Mouse (Mus musculus): Measurements from ENCODE around the gene Arid1b. TPM values are rescaled to one million over a fixed set of nuclear protein-coding genes. Genes with fewer than 3 reads are reported as not detected.

Arid1b gene
- polyA plus RNA-seq, 2 experiments = 14.7 to 20.5 TPM

- no peak for TF ChIP-seq POLR2A (IDR thresholded peaks at IDR 0.05; ENCODE audit: borderline replicate concordance, extremely low read depth, insufficient read depth, insufficient read length)
- H3K4me3 ChIP-seq (replicated peaks; ENCODE audit: low read length) = no peak overlapping the region
- whole genome bisulfite sequencing = 87% methylated on average over 12 of the region's 12 CpGs
- H3K9ac ChIP-seq (ENCODE audit: low read depth, low read length, severe bottlenecking) = no peak overlapping the region
- no peak overlapping the region for H3K4me2 ChIP-seq (replicated peaks; ENCODE audit: low read depth, low read length, severe bottlenecking)
- peaks cover 63% of the 10 kb centered on the region for H3K36me3 ChIP-seq (ENCODE audit: control insufficient read depth, insufficient read depth, low read length)
- H3K27me3 ChIP-seq (ENCODE audit: control insufficient read depth, insufficient read depth, low read length) = no peaks in the 10 kb centered on the region
- DNase-seq (ENCODE audit: low spot score) (no peak), ATAC-seq (ENCODE audit: low FRiP score, low read depth) (no peak)
- no peaks in the 10 kb centered on the region for H3K9me3 ChIP-seq (ENCODE audit: control insufficient read depth, low read length)
- H3K4me1 ChIP-seq (ENCODE audit: control insufficient read depth, insufficient read depth, low read length) = peaks cover 29% of the 10 kb centered on the region
- no peak overlapping the region for H3K27ac ChIP-seq (replicated peaks; ENCODE audit: low read depth, low read length)
Measured at GRCm38 (mm10) chr17:5327480-5328180, 333.5 kb downstream of the Arid1b start.

- H3K27me3 ChIP-seq (ENCODE audit: control insufficient read depth, insufficient read depth, low read length) = no peaks in the 10 kb centered on the region
- no peak overlapping the region for H3K27ac ChIP-seq (replicated peaks; ENCODE audit: low read depth, low read length)
- 82% methylated on average over 4 of the region's 4 CpGs for whole genome bisulfite sequencing
- no peaks in the 10 kb centered on the region for H3K9me3 ChIP-seq (ENCODE audit: control insufficient read depth, low read length)
- TF ChIP-seq POLR2A (IDR thresholded peaks at IDR 0.05; ENCODE audit: borderline replicate concordance, extremely low read depth, insufficient read depth, insufficient read length) = no peak
- no peak overlapping the region for H3K4me2 ChIP-seq (replicated peaks; ENCODE audit: low read depth, low read length, severe bottlenecking)
- no peak overlapping the region for H3K4me3 ChIP-seq (replicated peaks; ENCODE audit: low read length)
- H3K9ac ChIP-seq (ENCODE audit: low read depth, low read length, severe bottlenecking) = no peak overlapping the region
- H3K36me3 ChIP-seq (ENCODE audit: control insufficient read depth, insufficient read depth, low read length) = peaks cover 67% of the 10 kb centered on the region
- no peak for ATAC-seq (ENCODE audit: low FRiP score, low read depth)
- DNase-seq (ENCODE audit: low spot score) = no peak
- H3K4me1 ChIP-seq (ENCODE audit: control insufficient read depth, insufficient read depth, low read length) = peaks cover 14% of the 10 kb centered on the region
Measured at GRCm38 (mm10) chr17:5329478-5329877, 335.3 kb downstream of the Arid1b start.

GRCm38 (mm10) chr17:5330063-5330462 is 335.9 kb downstream of the Arid1b start:
- Histone ChIP-seq H3K9me3 (ENCODE audit: control insufficient read depth, low read length) (no peaks in the 10 kb centered on the region), H3K27ac (replicated peaks; ENCODE audit: low read depth, low read length) (no peak overlapping the region), H3K36me3 (ENCODE audit: control insufficient read depth, insufficient read depth, low read length) (peaks cover 72% of the 10 kb centered on the region), H3K4me1 (ENCODE audit: control insufficient read depth, insufficient read depth, low read length) (peaks cover 11% of the 10 kb centered on the region; the same call in 1 of the 2 replicates), H3K27me3 (ENCODE audit: control insufficient read depth, insufficient read depth, low read length) (no peaks in the 10 kb centered on the region), H3K4me3 (replicated peaks; ENCODE audit: low read length) (no peak overlapping the region), H3K4me2 (replicated peaks; ENCODE audit: low read depth, low read length, severe bottlenecking) (no peak overlapping the region), H3K9ac (ENCODE audit: low read depth, low read length, severe bottlenecking) (no peak overlapping the region)
- WGBS = 91% methylated on average over 6 of the region's 6 CpGs
- TF ChIP-seq POLR2A (IDR thresholded peaks at IDR 0.05; ENCODE audit: borderline replicate concordance, extremely low read depth, insufficient read depth, insufficient read length) = no peak
- ATAC-seq (ENCODE audit: low FRiP score, low read depth) (no peak), DNase-seq (ENCODE audit: low spot score) (no peak)

GRCm38 (mm10) chr17:5330644-5331043 is 336.5 kb downstream of the Arid1b start:
- H3K36me3 ChIP-seq (ENCODE audit: control insufficient read depth, insufficient read depth, low read length) = peaks cover 75% of the 10 kb centered on the region
- 88% methylated on average over 7 of the region's 7 CpGs for WGBS
- no peak overlapping the region for H3K4me2 ChIP-seq (replicated peaks; ENCODE audit: low read depth, low read length, severe bottlenecking)
- H3K9ac ChIP-seq (ENCODE audit: low read depth, low read length, severe bottlenecking) = no peak overlapping the region
- H3K4me3 ChIP-seq (replicated peaks; ENCODE audit: low read length) = no peak overlapping the region
- TF ChIP-seq POLR2A (IDR thresholded peaks at IDR 0.05; ENCODE audit: borderline replicate concordance, extremely low read depth, insufficient read depth, insufficient read length) = no peak
- H3K4me1 ChIP-seq (ENCODE audit: control insufficient read depth, insufficient read depth, low read length) = peaks cover 9% of the 10 kb centered on the region; the same call in 1 of the 2 replicates
- H3K27ac ChIP-seq (replicated peaks; ENCODE audit: low read depth, low read length) = no peak overlapping the region
- no peaks in the 10 kb centered on the region for H3K9me3 ChIP-seq (ENCODE audit: control insufficient read depth, low read length)
- no peak for ATAC-seq (ENCODE audit: low FRiP score, low read depth)
- no peak for DNase-seq (ENCODE audit: low spot score)
- H3K27me3 ChIP-seq (ENCODE audit: control insufficient read depth, insufficient read depth, low read length) = no peaks in the 10 kb centered on the region

- H3K4me2 ChIP-seq (replicated peaks; ENCODE audit: low read depth, low read length, severe bottlenecking) = no peak overlapping the region
- WGBS = 71% methylated on average over 1 of the region's 1 CpGs
- H3K9ac ChIP-seq (ENCODE audit: low read depth, low read length, severe bottlenecking) = no peak overlapping the region
- H3K27me3 ChIP-seq (ENCODE audit: control insufficient read depth, insufficient read depth, low read length) = no peaks in the 10 kb centered on the region
- H3K4me3 ChIP-seq (replicated peaks; ENCODE audit: low read length) = no peak overlapping the region
- TF ChIP-seq POLR2A (IDR thresholded peaks at IDR 0.05; ENCODE audit: borderline replicate concordance, extremely low read depth, insufficient read depth, insufficient read length) = no peak
- no peak for DNase-seq (ENCODE audit: low spot score)
- ATAC-seq (ENCODE audit: low FRiP score, low read depth) = no peak
- peaks cover 79% of the 10 kb centered on the region for H3K36me3 ChIP-seq (ENCODE audit: control insufficient read depth, insufficient read depth, low read length)
- peaks cover 6% of the 10 kb centered on the region; the same call in 1 of the 2 replicates for H3K4me1 ChIP-seq (ENCODE audit: control insufficient read depth, insufficient read depth, low read length)
- H3K9me3 ChIP-seq (ENCODE audit: control insufficient read depth, low read length) = no peaks in the 10 kb centered on the region
- H3K27ac ChIP-seq (replicated peaks; ENCODE audit: low read depth, low read length) = no peak overlapping the region
Measured at GRCm38 (mm10) chr17:5331387-5331786, 337.3 kb downstream of the Arid1b start.

Measured in limb, embryonic 14.5 days (tissue).